Mouse (Mus musculus) heart, embryonic 10.5 days (tissue): Measurements from ENCODE around the gene Ubtfl1. TPM values are rescaled to one million over a fixed set of nuclear protein-coding genes. Genes with fewer than 3 reads are reported as not detected.
"Not testable (repeated sequence)": the region's sequence is repeated elsewhere in the genome, so short reads cannot be mapped to it uniquely, and the experiment has no call there.

ENCODE experiments used
- DNase-seq: peaks from one replicate; pipeline ENCODE4 v3.0.0-alpha.2; 2017; ENCODE audit warnings: low spot score
- H3K27ac ChIP-seq: fragments of 300-500 bp; sonication (generic); 2 replicates; pipeline ENCODE4 v1.5.1; 2016; ENCODE audit warnings: mild to moderate bottlenecking
- H3K27me3 ChIP-seq: fragments of 300-500 bp; sonication (generic); 2 replicates; pipeline ENCODE4 v1.6.1; 2016; ENCODE audit warnings: mild to moderate bottlenecking; ENCODE audit not compliant: poor library complexity, insufficient read depth, severe bottlenecking
- H3K36me3 ChIP-seq: fragments of 300-500 bp; sonication (generic); 2 replicates; pipeline ENCODE4 v1.6.1; 2016; ENCODE audit warnings: mild to moderate bottlenecking, moderate library complexity
- H3K4me1 ChIP-seq: fragments of 300-500 bp; sonication (generic); 2 replicates; pipeline ENCODE4 v1.6.1; 2016; ENCODE audit warnings: mild to moderate bottlenecking
- H3K4me3 ChIP-seq: fragments of 300-500 bp; sonication (generic); 2 replicates; pipeline ENCODE4 v1.5.1; 2016; ENCODE audit warnings: mild to moderate bottlenecking, moderate library complexity
- H3K9me3 ChIP-seq: fragments of 300-500 bp; sonication (generic); 2 replicates; pipeline ENCODE4 v1.6.1; 2016; ENCODE audit warnings: mild to moderate bottlenecking, moderate library complexity
- WGBS: fragments of 180-500 bp; shearing (Covaris S2); methylation state at CpG from one replicate; pipeline ENCODE4 v1.1.7; 2016; 5-methylcytosine and 5-hydroxymethylcytosine counted together
- microRNA-seq: library from miRNA; unstranded; fragments of <30 nt; microRNA quantifications from one replicate; pipeline ENCODE4, GENCODE M21; 2017
- polyA plus RNA-seq: library from polyadenylated mRNA; unstranded; fragments of >200 nt; fragmentation: Nextera tagmentation; extraction: Ambion mirVana; gene quantifications from 2 replicates; pipeline ENCODE4 v1.2.1, GENCODE M21; 2016

Gene Ubtfl1
- not detected in 2 replicates for polyA plus RNA-seq

DNA sequence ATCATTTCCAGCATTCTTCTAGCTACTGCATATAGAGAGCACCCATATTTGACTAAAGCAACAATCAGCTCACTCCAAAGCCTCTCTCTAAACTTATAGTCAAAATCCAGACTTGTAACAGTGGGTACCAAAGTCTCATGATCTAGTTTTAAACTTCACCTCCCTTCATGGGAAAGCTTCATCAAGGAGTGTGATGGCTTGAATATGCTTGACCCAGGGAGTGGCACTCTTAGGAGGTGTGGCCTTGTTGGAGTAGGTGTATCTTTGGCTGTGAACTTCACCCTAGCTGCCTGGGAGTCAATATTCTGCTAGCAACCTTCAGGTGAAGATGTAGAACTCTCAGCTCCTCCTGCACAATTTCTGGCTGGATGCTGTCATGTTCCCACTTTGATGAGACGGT is at the start of gene Ubtfl1:
Gene Ubtfl1, plus strand, starts transcription at position 301 of the 400 bp plus-strand sequence.
- Histone ChIP-seq H3K9me3 (no peaks in the 10 kb centered on the region), H3K36me3 (no peaks in the 10 kb centered on the region), H3K4me1 (no peaks in the 10 kb centered on the region), H3K4me3 (no peak within 1 kb of the TSS), H3K27ac (no peak within 1 kb of the TSS), H3K27me3 (no peaks in the 10 kb centered on the region)
- no peak for DNase-seq
- 69% methylated on average over 1 of the region's 1 CpGs for WGBS

- not testable (repeated sequence) for H3K36me3 ChIP-seq, H3K9me3 ChIP-seq, H3K4me1 ChIP-seq, H3K27ac ChIP-seq, H3K4me3 ChIP-seq, DNase-seq, H3K27me3 ChIP-seq
- WGBS = 86% methylated on average over 1 of the region's 1 CpGs
These were observed 31.2 kb upstream of the Ubtfl1 start for GRCm38 (mm10) chr9:18373026-18373425.

GRCm38 (mm10) chr9:18385782-18386181 is 18.4 kb upstream of the Ubtfl1 start:
- WGBS = 11% methylated on average over 6 of the region's 6 CpGs
- Histone ChIP-seq H3K4me1 (no peaks in the 10 kb centered on the region), H3K27me3 (no peaks in the 10 kb centered on the region), H3K36me3 (no peaks in the 10 kb centered on the region), H3K9me3 (no peaks in the 10 kb centered on the region), H3K27ac (0 out of 2 replicates have a peak overlapping the region, but pooled peaks have one; percentile 2), H3K4me3 (peak overlapping the region; percentile 29; the same call in 1 of the 2 replicates)
- no peak for DNase-seq

- H3K36me3 ChIP-seq = no peaks in the 10 kb centered on the region
- no peak for DNase-seq
- no peak overlapping the region for H3K4me3 ChIP-seq
- H3K27me3 ChIP-seq = no peaks in the 10 kb centered on the region
- H3K4me1 ChIP-seq = no peaks in the 10 kb centered on the region
- no peaks in the 10 kb centered on the region for H3K9me3 ChIP-seq
- H3K27ac ChIP-seq = no peak overlapping the region
- WGBS = 84% methylated on average over 1 of the region's 1 CpGs
These were observed 4.6 kb upstream of the Ubtfl1 start for GRCm38 (mm10) chr9:18399629-18400028.

DNA sequence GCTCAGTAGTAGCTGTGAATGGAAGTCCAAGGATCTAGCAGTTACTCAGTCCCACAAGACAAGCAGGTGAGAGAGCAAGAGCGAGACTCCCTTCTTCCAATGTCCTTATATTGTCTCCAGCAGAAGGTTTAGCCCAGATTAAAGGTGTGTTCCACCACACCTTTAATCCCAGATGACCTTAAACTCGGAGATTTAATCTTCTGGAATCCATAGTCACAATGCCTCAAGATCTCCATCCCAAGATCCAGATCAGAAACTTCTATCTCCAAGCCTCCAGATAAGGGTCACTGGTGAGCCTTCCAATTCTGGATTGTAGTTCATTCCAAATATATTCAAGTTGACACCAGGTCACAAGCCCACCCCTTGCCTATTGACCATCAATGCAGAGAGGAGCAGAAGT is 1.3 kb upstream of the Ubtfl1 start, which contains the start of gene Naalad2:
Gene Naalad2, minus strand, starts transcription at position 101 of the 400 bp plus-strand sequence.
- H3K27ac ChIP-seq, H3K9me3 ChIP-seq: not testable (repeated sequence)
- WGBS = 77% methylated on average over 2 of the region's 2 CpGs

DNA sequence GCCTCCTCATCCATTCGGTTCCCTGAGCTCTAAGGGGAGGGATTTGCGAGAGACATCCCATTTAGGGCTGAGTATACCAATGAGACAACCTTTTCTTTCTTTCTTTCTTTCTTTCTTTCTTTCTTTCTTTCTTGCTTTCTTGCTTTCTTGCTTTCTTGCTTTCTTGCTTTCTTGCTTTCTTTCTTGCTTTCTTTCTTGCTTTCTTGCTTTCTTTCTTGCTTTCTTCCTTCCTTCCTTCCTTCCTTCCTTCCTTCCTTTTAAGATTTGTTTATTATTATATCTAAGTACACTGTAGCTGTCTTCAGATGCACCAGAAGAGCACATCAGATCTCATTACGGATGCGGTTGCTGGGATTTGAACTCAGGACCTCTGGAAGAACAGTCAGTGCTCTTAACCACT is 8.2 kb downstream of the Ubtfl1 start:
- H3K27me3 ChIP-seq, H3K4me1 ChIP-seq, H3K4me3 ChIP-seq, H3K9me3 ChIP-seq, DNase-seq, H3K27ac ChIP-seq, H3K36me3 ChIP-seq: not testable (repeated sequence)
- 74% methylated on average over 4 of the region's 4 CpGs for WGBS

More for the DNA sequence above, 1.3 kb upstream of the Ubtfl1 start, which contains the start of gene Naalad2:
- H3K4me1 ChIP-seq, H3K27me3 ChIP-seq, H3K36me3 ChIP-seq, H3K4me3 ChIP-seq, DNase-seq: not testable (repeated sequence)

GRCm38 (mm10) chr9:18430354-18430753 is 26.1 kb downstream of the Ubtfl1 start, which contains the start of gene Mbd3l2:
TSS of gene Mbd3l2 (plus strand) at chr9:18430654.
- no peaks in the 10 kb centered on the region for H3K9me3 ChIP-seq
- no peaks in the 10 kb centered on the region for H3K36me3 ChIP-seq
- no peak within 1 kb of the TSS for H3K27ac ChIP-seq
- H3K27me3 ChIP-seq = no peaks in the 10 kb centered on the region
- DNase-seq = no peak
- H3K4me1 ChIP-seq = no peaks in the 10 kb centered on the region
- no peak within 1 kb of the TSS for H3K4me3 ChIP-seq

DNA sequence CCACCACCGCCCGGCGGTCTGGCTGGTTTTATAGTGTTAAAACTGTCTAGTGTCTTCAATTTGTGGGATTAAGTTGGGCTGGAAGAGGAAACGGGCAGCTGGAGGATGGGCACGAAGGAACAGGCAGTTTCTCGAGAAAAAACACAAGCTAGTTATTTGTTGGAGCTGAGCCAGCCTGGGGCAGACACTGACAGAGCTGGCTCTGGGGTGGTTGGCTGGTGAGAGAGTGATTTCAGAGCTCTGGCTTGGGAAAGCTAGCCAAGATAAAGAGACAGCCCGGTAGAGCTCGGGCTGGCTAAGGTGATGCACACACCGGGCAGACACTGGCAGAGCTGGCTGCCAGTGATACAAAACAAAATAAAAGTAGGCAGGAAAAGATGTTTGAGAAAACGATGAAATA is 27.5 kb downstream of the Ubtfl1 start:
- no peaks in the 10 kb centered on the region for H3K36me3 ChIP-seq
- H3K4me3 ChIP-seq = no peak overlapping the region
- no peak overlapping the region for H3K27ac ChIP-seq
- 72% methylated on average over 10 of the region's 10 CpGs for WGBS
- H3K4me1 ChIP-seq = no peaks in the 10 kb centered on the region
- no peaks in the 10 kb centered on the region for H3K27me3 ChIP-seq
- DNase-seq = no peak
- no peaks in the 10 kb centered on the region for H3K9me3 ChIP-seq

DNA sequence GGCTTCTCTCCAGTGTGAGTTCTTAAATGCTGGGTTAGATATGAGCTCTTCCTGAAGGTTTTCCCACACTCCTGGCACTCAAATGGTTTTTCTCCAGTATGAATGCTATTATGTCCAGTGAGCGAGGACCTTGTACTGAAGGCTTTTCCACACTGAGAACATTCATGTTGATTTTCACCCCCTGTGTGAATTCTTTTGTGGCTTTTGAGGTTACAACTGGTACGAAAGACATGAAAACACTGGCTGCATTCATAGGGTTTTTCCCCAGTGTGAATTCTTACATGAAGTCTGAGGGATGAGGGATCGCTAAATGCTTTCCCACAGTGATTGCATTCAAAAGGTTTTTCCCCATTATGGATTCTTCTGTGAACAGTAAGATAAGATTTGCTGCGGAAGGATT is 52.3 kb downstream of the Ubtfl1 start:
- 80% methylated on average over 4 of the region's 4 CpGs for WGBS
- no peak overlapping the region for H3K27ac ChIP-seq
- H3K4me3 ChIP-seq = no peak overlapping the region
- 0 out of 2 replicates have a peak, but pooled peaks cover 3% of the 10 kb centered on the region for H3K9me3 ChIP-seq
- H3K36me3 ChIP-seq = peaks cover 39% of the 10 kb centered on the region
- H3K4me1 ChIP-seq = no peaks in the 10 kb centered on the region
- no peak for DNase-seq
- H3K27me3 ChIP-seq = no peaks in the 10 kb centered on the region

Small RNA genes within 50 kb of the gene (microRNA-seq; reads per million reads assigned to microRNA genes)
- gene Gm22854 = not detected

Other genes starting within 250 kb of the Ubtfl1 start
- gene Chordc1, start 112.3 kb upstream of the Ubtfl1 start, polyA plus RNA-seq = 90.3 and 126 TPM in 2 replicates
- 1.1 and 1.2 TPM in 2 replicates for gene Naalad2, start 1.4 kb upstream of the Ubtfl1 start, polyA plus RNA-seq
- gene Mbd3l2, start 26.2 kb downstream of the Ubtfl1 start, polyA plus RNA-seq = not detected in 2 replicates
- 4.2 and 4.5 TPM in 2 replicates for gene Zfp558, start 73.8 kb downstream of the Ubtfl1 start, polyA plus RNA-seq
- not detected in 2 replicates for gene Mbd3l1, start 73.9 kb downstream of the Ubtfl1 start, polyA plus RNA-seq